ENCODE assay signal across 21 mouse cellular contexts in the genomic region with DNA sequence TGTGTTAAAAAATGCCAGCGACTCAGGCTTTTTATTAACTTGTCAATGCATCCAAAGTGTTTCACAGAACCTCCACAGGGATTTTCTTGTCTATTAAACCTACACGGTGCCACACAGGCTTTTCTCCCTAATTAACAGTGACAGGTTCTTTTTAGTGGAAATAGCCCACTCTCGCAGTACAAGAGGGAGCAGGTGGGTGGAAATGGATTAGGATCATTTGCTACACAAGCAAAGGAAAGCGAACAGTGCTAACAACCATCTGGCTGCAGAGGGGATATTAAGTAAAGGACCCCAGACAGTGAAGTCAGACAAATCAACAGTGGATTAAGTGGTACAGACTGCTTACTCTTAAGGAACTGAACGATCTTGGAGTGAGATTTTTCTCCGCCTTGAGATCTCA. TPM values are rescaled to one million over a fixed set of nuclear protein-coding genes. Genes with fewer than 3 reads are reported as not detected.
DNase-seq lines count a peak whose midpoint lies in the region; ATAC-seq lines count a peak whose summit lies in the region.
"Had no signal": no experiment of that assay in that cellular context is flagged by ENCODE, and none has a peak within 500 bp of the region (broad histone marks: within the 10 kb centered on the region; RNA-seq: fewer than 3 reads in every experiment).

No protein-coding gene starts in this region.

- no peaks in the 10 kb centered on the region for H3K4me1 ChIP-seq in embryonic facial prominence, embryonic 14.5 days (ENCODE audit: control insufficient read depth, insufficient read depth, low read length)
- no peaks in the 10 kb centered on the region for H3K4me1 ChIP-seq in hindbrain, embryonic 16.5 days (ENCODE audit: control insufficient read depth, insufficient read depth, low read depth, low read length)
- H3K4me1 ChIP-seq in midbrain, embryonic 16.5 days (ENCODE audit: control insufficient read depth, insufficient read depth, low read length), result no peaks in the 10 kb centered on the region
- H3K4me1 ChIP-seq: hindbrain, embryonic 15.5 days; limb, embryonic 13.5 days; liver, embryonic 15.5 days; neural tube, embryonic 15.5 days had no signal

- intact Hi-C loops in gastrocnemius, postnatal 14 days (cut with DNase I; ENCODE audit: low total_unique reads), result no loop called here

- H3K9ac ChIP-seq in embryonic facial prominence, embryonic 14.5 days (ENCODE audit: low read depth, low read length), result no peak overlapping the region
- H3K9ac ChIP-seq in hindbrain, embryonic 16.5 days (ENCODE audit: low read depth, low read length), result no peak overlapping the region
- no peak overlapping the region for H3K9ac ChIP-seq in midbrain, embryonic 16.5 days (ENCODE audit: low read depth, low read length)
- H3K9ac ChIP-seq: hindbrain, embryonic 15.5 days; limb, embryonic 13.5 days; liver, embryonic 15.5 days; neural tube, embryonic 15.5 days had no signal

- no peaks in the 10 kb centered on the region for H3K36me3 ChIP-seq in embryonic facial prominence, embryonic 14.5 days (ENCODE audit: control insufficient read depth, insufficient read depth, low read length)
- no peaks in the 10 kb centered on the region for H3K36me3 ChIP-seq in hindbrain, embryonic 16.5 days (ENCODE audit: control insufficient read depth, insufficient read depth, low read length)
- H3K36me3 ChIP-seq in midbrain, embryonic 16.5 days (ENCODE audit: control insufficient read depth, insufficient read depth, low read length), result no peaks in the 10 kb centered on the region
- H3K36me3 ChIP-seq: hindbrain, embryonic 15.5 days; limb, embryonic 13.5 days; liver, embryonic 15.5 days; neural tube, embryonic 15.5 days had no signal

- WGBS in embryonic facial prominence, embryonic 14.5 days, result 59% methylated on average over 6 of the region's 6 CpGs
- WGBS in hindbrain, embryonic 16.5 days, result 50% methylated on average over 6 of the region's 6 CpGs
- 34% methylated on average over 6 of the region's 6 CpGs for WGBS in midbrain, embryonic 16.5 days

- no peak overlapping the region for H3K4me3 ChIP-seq in embryonic facial prominence, embryonic 14.5 days (ENCODE audit: low read depth, low read length)
- no peak overlapping the region for H3K4me3 ChIP-seq in hindbrain, embryonic 16.5 days (ENCODE audit: low read length)
- no peak overlapping the region for H3K4me3 ChIP-seq in midbrain, embryonic 16.5 days (ENCODE audit: low read depth, low read length)
- H3K4me3 ChIP-seq: hindbrain, embryonic 15.5 days; limb, embryonic 13.5 days; liver, embryonic 15.5 days; myocyte; neural tube, embryonic 15.5 days had no signal

- H3K4me2 ChIP-seq in embryonic facial prominence, embryonic 14.5 days (ENCODE audit: low read depth, low read length), result no peak overlapping the region
- H3K4me2 ChIP-seq in hindbrain, embryonic 16.5 days (ENCODE audit: low read length), result no peak overlapping the region
- no peak overlapping the region for H3K4me2 ChIP-seq in midbrain, embryonic 16.5 days (ENCODE audit: low read length)
- H3K4me2 ChIP-seq: hindbrain, embryonic 15.5 days; limb, embryonic 13.5 days; liver, embryonic 15.5 days; neural tube, embryonic 15.5 days had no signal

- no peaks in the 10 kb centered on the region for H3K9me3 ChIP-seq in embryonic facial prominence, embryonic 14.5 days (ENCODE audit: control insufficient read depth, low read length)
- H3K9me3 ChIP-seq in hindbrain, embryonic 16.5 days (ENCODE audit: control insufficient read depth, low read length), result no peaks in the 10 kb centered on the region
- H3K9me3 ChIP-seq in midbrain, embryonic 16.5 days (replicated peaks; ENCODE audit: control insufficient read depth, low read length, poor library complexity, severe bottlenecking), result no peaks in the 10 kb centered on the region
- H3K9me3 ChIP-seq: hindbrain, embryonic 15.5 days; limb, embryonic 13.5 days; liver, embryonic 15.5 days; neural tube, embryonic 15.5 days had no signal

- no peaks in the 10 kb centered on the region for H3K27me3 ChIP-seq in embryonic facial prominence, embryonic 14.5 days (replicated peaks; ENCODE audit: control insufficient read depth, insufficient read depth, low read length)
- H3K27me3 ChIP-seq in hindbrain, embryonic 16.5 days (replicated peaks; ENCODE audit: control insufficient read depth, insufficient read depth, low read length), result no peaks in the 10 kb centered on the region
- H3K27me3 ChIP-seq in midbrain, embryonic 16.5 days (ENCODE audit: control insufficient read depth, insufficient read depth, low read depth, low read length), result no peaks in the 10 kb centered on the region
- H3K27me3 ChIP-seq: hindbrain, embryonic 15.5 days; limb, embryonic 13.5 days; liver, embryonic 15.5 days; neural tube, embryonic 15.5 days had no signal

- H3K27ac ChIP-seq in embryonic facial prominence, embryonic 14.5 days (replicated peaks; ENCODE audit: low read depth, low read length), result no peak overlapping the region
- no peak overlapping the region for H3K27ac ChIP-seq in hindbrain, embryonic 16.5 days (ENCODE audit: low read depth, low read length)
- no peak overlapping the region for H3K27ac ChIP-seq in midbrain, embryonic 16.5 days (ENCODE audit: low read length)
- H3K27ac ChIP-seq: hindbrain, embryonic 15.5 days; limb, embryonic 13.5 days; liver, embryonic 15.5 days; neural tube, embryonic 15.5 days had no signal

- ATAC-seq in embryonic facial prominence, embryonic 14.5 days (ENCODE audit: low read depth), result peak; percentile 60
- ATAC-seq in hindbrain, embryonic 16.5 days, result peak; percentile 54
- peak; percentile 84 for ATAC-seq in midbrain, embryonic 16.5 days

- peak; percentile 1 to 7 for DNase-seq in cerebellum, postnatal 10 days
- DNase-seq in cerebellum, postnatal 4 days (ENCODE audit: low spot score in 2 of 2), result no peak
- peak; percentile 41 for DNase-seq in embryonic facial prominence, embryonic 14.5 days (ENCODE audit: low spot score)
- no peak for DNase-seq in gastrocnemius, postnatal 14 days
- DNase-seq in heart, postnatal 4 days, result no peak
- DNase-seq in gastrocnemius, adult 8-10 months (ENCODE audit: low spot score in 2 of 2), result no peak
- DNase-seq: adrenal gland, postnatal 10 days; cerebellum, adult 9-10 months; embryo, embryonic 11 days; kidney, adult 11 months; kidney, postnatal 14 days; layer of hippocampus, adult 9-11 months; lung, postnatal 10 days; thymus, postnatal 36 days had no signal

RNA-seq across cellular contexts. Expression of gene Dynlt3, which starts 33.2 kb away (rescaled TPM):
- polyA plus RNA-seq in embryonic facial prominence, embryonic 14.5 days (2014; fragmentation: Nextera tagmentation; extraction: Ambion mirVana), result 59.9 and 60.5 TPM in 2 replicates
- polyA plus RNA-seq in hindbrain, embryonic 16.5 days (2015; fragmentation: Nextera tagmentation; extraction: Ambion mirVana), result 48.8 and 57.7 TPM in 2 replicates
- polyA plus RNA-seq in midbrain, embryonic 16.5 days (2015; fragmentation: Nextera tagmentation; extraction: Ambion mirVana), result 40.4 and 45.1 TPM in 2 replicates
- 10 to 100 TPM; 51.1 to 60.3 TPM for total RNA-seq in gastrocnemius, postnatal 14 days (2021)
- total RNA-seq in heart, postnatal 4 days (2021), result 10 to 100 TPM; 51.6 to 54.3 TPM
- total RNA-seq in gastrocnemius, adult 8-10 months (2022), result 10 to 100 TPM; 42.1 to 67.4 (median 54.6) TPM

Comparison
In these comparisons a context has a peak if more than half of its experiments do, and no peak if none do; other contexts are left out.
1. DNase-seq: peak in cerebellum, postnatal 10 days (2 of 2) and embryonic facial prominence, embryonic 14.5 days (single experiment); none in cerebellum, postnatal 4 days (0 of 2), gastrocnemius, postnatal 14 days (single experiment), heart, postnatal 4 days (single experiment) and gastrocnemius, adult 8-10 months (0 of 2).
2. Peak in every context shown above with its lines, with median percentiles within 50 percentile points of each other: ATAC-seq.